Mouse (Mus musculus) kidney, adult 9 months (tissue): ENCODE measurements around the gene Reln.

Experiments
- DNase-seq: peaks from one replicate; pipeline ENCODE4 v3.0.0; 2022

Gene Reln

DNA sequence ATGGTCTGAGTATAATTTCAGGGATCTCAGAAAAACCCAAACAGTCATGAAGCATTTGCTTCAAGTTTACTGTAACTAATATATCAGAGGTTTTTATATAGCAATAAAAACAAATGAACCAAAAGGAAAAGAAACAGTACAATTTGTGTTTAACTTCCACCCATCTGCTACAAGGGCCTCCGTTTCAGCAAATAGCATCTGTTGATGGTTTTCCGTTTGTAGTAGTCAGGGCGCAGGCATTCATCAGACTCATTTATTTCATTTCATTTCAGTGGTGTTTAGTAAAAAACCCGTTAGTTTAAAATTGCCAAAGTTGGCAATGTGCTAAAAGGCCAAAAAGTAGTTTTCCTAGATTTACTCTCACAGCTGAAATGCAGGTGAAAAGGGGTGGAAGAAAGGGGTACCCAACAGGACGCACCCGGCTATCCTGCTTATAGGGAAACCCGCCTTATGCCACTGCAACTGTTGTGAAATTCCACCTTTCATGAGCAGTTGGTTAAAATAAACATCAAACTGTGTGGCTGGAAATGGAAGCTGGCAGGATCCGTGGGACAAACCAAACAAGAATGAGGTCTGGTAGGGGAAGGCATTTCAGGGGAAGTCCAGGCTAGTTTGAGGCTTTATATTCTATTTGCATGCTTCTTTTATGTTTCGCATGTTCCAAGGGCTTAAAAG lies 237.6 kb downstream of the Reln start:
- DNase-seq: no peak

DNA sequence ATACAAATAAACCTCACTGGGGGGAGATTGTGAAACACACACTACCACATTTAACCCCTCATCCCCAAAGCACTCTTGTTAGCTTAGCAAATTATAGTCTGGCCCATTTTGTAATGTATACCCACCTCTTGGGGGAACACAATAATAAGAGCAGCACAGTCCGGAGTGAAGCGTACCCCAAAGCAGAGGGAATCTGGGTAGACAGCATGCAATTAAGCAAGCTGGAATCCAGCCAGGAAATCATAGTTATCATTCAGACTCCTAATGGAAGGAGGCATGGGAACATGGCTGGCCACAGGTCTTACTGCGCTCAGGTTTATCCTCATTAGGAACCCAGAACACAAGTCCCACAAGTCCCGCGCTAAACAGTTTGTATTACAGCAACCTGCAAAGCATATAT lies 249.5 kb downstream of the Reln start:
- DNase-seq: no peak

DNA sequence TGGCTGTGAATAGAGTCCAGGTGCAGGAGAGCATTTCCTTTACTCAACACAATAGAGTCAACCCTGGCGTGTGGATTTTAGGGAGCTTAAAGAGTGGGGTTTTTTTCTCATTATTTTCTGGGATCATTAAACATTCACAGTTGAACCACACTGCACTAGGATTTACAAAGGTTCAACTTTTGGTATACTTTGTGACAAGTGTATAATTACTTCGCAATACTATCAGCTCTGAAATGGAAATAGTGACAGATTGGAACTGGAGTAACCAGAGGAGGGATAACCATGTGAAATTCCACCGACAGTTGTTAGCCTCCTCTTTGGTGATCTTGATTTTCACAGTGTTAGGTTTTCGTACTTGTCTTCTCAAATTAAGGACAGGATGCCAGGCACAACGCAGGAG lies 250.5 kb downstream of the Reln start:
- DNase-seq: no peak

DNA sequence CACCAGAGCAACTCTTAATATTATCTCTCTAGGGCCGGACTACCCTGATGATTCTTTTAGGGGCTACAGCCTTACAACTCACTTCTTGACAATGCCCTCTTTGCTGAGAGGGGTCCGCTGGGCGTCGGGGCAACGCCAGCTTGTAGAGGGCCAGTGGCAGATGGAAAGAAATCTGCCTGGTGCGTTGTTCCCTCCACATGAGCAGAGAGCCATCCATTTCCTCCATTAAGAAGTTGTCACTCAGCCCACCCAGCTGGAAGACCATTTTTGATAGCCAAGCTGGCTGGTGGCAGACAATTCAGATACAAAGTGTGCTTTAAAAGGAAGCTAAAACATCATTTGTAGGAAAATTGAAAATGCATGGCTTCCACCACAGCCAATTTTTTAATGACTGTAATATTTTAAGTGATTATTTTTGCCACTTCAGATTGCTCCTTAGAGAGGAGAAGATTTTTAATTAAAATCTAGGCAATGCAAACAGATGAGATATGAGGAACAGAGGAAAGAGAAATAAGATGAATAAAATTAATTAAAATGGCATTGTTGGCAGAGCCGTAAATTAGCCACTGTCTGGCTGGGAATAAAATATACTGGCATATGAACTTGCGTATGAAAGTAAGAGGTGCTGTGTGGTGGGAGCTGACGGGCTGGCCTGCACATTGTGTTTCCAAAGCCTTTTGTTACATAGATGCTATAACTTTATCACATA lies 251.2 kb downstream of the Reln start:
- DNase-seq: no peak

DNA sequence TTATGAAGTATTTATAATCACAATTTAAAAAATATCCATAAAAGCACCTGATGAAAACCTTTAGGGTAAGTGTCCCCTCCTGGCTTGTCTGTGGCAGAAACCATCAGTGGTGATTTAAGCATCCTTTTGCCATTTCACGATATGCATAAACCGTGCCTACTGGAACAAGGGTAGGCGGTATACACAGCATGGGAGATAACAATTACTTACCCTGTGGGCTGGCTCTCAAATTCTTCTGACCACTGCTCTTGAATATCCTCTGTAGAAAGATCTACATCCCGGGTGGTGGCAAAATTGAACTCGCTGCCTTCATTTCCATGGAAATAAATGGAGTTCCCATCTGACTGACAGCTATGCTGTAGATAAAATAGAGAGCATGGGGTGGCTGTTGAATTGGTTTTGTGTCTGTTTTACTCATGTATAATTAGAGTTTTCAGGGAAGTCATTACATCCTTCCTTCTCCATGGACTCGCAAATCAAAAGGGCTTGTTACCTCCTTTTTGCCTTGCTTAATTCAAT lies 264.0 kb downstream of the Reln start:
- no peak for DNase-seq

DNA sequence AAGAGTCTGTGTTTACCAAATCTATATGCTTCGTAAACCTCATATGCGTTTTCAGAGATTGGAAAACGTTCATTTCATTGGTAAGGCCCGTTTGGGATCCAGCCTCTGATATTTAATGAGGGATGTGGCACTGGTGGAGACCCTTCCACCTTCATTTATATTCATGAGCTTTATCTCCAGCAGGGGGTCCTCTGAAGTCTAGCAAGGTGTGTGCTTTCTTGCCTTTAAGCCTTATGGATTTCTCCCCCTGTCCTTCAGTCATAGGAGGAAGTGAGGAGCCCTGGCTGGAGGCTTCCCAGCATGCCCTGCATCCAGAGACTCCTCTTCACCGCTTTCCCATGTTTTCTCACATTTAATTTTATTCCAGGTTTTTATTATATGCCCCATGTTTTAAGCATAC lies 269.5 kb downstream of the Reln start:
- DNase-seq: no peak

DNA sequence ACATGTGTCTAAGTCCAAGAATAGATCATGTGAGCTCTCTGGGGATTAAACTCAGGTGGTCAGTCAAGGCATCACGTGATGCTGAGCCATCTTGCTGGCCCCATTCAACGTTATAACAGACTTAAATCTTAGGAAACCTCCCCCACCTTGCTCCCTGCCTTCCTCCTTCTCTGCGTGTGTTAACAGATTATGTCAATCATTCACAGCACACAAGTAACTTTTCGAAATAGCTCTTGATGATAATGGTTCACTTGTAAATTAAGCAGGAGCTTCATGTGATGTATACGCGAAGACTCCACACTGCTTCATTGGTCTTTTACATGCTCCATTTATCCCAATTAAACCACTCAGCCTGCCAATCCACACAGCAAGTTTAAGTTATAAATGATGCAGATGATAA lies 271.9 kb downstream of the Reln start:
- no peak for DNase-seq

DNA sequence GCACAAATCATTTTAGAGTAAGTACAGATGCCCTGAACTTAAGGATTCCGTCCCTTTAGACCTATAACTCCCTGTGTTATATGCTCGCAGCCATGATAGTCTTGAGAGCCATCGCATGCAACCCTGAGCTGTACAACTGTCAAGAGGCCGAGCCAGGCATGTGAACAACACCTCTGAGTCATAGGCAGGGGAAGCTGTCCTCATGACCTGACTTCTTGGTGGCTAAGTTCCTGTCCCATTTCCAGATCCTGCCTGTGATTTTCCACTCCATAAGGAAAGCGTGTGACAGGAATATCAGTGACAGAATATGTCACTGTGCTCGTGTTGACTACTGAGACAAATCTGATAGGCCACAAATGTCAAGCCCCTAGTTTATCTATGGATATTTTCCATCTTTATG lies 285.3 kb downstream of the Reln start:
- no peak for DNase-seq

DNA sequence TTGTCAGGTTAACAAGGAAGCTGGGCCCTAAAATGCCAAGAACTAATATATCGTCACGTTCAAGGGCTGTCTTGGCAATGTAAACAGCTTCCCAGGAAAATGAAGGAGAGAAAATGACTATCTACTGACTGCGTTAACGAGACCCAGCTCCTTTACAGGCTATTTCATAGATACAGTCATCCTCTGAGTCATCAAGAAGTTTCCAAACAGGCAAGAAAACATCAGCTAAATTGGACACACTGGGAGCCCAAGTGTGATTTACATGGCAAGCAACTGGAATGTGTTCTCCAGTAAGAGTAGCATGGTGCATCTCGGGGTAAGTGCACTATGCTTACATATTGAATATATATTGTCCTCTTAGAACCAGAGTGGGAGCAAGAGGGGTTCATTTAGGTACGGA lies 302.7 kb downstream of the Reln start:
- no peak for DNase-seq

DNA sequence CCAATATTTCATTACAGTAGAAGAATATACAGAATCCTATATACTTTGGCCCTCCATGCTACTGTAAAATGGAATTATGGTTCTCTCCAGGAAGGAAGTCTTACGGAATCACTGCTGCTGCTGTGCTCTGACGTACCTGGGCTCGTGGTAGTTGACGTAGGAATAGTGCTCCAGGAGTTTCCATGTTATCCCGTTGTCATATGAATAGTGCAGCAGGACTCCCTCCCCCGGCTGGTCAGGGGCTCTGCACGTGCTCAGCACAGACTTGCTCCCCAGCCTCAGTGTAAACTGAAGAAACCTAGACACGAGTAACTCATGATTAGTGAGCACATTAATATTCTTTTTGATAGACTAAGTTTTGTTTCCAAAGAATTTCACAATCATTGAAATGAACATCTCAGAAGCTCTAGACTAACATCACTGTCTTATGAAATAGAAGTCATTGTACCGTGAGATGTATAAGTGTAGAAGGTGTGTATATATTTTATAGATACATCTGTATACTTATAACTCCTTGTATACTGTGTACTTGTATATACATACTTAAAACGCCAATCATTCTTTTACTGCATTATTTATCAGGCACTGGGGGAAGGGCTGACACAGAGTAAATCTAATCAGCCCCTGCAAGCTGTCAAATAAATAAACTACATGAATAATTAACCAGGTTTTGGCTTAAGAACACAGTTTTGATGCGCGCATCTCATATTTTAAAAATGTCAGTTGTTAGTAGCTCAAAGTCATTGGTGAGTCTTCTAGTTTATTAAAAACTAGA lies 304.9 kb downstream of the Reln start:
- no peak for DNase-seq

DNA sequence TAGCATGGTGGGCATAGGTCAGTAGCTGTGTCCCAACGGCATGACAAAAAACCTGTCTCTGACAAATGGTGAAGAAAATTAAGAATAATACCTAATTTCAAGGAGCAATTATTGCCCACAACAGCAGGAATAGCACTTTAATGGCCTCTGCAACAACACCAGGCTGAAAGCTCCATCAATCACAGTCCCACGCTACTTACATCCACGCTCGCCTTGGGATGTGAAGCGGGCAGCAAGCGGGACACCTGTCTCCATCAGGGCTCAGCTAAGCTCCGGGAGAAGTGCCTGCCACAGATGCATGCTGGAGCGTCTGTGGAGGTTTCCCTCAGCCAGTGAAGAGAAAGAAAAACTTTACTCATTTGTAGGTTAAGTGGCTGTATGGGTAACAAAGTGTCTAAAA lies 309.3 kb downstream of the Reln start:
- DNase-seq: no peak

DNA sequence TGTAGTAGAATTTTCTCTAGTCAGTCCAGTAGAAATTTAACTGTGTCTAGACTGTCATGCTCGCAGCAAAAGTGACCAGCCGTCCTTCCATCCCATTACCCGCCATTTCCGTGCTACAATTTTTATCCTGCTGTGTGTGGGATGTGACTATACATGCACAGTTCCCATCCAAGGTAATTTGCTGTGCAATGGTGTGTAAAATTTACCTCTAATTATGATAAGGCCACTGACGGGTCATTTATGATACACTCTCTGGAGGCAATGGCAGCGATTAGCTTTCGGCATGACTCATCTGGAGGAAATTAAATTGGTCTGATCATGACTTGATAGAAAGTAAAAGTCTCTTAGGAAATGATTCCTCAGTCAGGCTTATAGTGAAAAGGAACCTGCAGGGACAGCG lies 311.5 kb downstream of the Reln start:
- DNase-seq: no peak

DNA sequence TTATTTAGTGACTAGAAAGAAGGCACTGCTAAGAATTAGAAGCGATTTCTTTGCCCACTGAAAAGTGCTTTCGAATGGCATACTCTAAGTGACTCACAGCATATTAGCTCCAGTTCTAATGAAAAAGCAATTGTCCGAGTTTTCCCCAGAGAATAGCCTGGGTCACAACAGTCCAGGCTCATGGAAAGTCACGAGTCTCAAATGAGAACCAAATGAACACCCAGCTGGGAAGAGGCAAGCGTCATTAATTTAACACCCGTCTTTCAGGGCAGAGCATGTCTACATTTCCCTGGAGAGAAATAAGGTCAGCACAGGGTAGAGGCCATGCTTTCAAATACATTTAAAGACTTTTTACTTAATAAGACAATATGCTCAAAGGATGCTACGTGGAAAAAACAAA lies 312.8 kb downstream of the Reln start:
- peak; percentile 4 for DNase-seq

DNA sequence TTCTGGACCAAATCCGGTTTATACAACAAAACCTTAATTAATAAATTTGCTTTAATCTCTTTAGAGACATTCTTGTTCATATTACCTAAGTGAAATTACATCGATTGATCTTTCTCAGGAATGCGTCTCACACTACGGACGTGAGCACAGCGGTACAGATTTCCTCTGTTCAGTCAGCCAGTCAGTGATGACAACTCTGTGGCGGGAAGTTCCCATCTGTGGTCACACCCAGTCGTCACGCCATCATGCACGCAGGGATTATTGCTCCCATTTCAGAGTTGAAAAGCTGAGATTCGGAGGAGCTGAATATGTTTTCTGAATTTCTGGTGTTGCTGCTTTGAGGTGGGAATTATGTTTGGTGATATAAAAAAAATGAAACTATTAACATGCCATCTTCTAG lies 316.1 kb downstream of the Reln start:
- no peak for DNase-seq

DNA sequence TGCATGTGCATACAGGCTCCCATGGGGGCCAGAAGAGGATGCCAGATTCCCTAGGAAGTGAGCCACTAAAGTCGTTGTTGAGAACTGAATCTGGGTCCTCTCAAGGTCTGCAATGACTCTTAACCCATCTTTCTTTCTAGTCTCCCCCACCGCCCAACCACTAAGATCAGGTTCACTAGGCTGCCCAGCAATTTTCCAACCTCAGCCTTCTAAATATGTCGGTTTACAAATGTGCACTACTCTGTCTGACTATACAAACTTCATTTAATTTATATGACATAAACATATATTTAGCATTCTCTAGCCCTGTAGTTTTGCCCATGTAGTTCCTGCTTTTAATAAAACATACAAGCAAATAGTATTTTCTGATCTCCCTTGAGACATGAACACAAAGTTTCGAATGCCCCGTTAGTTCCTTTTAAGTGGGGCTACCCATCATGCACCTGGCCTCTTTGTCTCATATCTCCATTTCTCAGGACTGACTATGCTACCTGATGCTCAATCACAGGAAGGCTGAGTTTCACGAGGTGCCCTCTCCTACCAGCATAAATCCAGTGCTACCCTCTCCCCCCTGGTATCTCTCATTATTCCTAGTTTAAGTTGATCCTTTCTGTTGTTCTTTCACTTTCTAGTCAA lies 317.1 kb downstream of the Reln start:
- no peak for DNase-seq

DNA sequence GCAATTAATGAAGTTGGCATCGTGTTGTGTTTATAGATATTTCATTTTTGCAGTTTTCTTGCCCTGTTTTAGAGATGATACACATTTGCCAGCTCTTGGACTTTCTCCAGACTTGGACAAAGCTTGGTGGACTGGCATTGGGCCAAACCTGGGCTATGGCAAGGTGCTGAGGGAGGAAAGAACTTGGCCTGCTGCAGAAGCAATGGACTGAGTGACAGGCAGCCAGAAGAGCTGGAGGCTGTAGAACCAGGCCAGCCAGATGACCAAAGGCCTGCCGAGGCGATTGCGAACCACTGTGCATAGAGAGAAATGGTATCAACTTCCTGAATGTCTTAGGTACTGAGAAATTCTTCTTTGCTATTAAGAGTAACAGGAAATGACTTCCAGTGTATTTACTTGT lies 318.8 kb downstream of the Reln start:
- peak; percentile 5 for DNase-seq

DNA sequence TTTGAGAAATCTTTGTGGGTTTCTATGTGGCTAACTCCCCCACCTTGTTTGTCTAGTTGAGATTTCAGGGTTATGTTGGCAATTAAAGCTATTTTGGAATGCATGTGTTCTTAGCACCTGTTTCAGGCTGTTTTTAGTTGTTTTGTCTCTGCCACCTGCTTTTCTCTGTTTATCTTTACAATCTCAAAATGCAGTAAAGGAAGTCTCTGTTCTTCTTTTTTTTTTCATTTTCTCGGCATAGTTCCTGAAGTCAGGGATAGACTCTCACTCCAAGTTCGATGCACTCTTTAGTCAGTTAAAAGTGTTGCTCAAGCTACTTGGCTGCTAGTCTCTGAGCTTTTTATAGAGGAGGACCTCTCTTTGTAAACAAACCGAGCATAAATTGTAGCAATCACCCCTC lies 320.4 kb downstream of the Reln start:
- no peak for DNase-seq

DNA sequence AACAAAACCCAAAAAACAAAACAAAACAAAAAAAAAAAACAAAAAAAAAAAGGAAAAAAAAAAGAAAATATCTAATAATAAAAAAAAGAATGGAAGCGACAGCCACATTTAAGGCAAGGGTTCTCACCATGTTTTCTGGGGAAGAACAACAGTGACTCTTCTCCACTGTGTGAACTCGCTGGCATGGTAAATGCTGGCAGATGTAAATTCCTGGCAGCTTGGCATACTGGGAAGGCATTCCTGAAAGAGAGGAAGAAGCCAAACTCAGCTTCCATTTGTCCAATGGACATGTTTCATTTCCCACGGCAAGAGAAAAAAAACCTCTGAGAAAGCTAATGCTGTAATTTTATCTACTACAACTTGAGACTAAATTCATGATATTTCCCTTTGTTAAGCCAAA lies 326.6 kb downstream of the Reln start:
- DNase-seq: no peak

DNA sequence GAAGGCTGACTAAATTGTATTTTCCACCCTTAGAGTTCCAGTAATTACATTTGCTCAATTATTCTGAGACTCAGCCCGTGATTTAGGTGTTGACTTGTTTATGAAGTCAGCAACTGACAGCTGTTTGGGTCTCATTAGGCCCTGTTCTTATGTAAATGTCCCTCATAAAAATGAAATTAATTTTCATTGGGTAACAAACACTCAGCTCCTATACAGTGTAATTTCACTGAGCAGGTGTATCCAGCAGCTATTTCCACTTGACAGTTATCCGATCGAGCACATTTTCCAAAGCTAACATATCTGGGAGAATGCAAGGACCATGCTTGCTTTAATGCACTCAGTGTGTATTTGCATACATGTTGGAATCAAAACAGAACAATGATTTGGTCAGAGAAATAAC lies 330.0 kb downstream of the Reln start:
- DNase-seq: no peak

DNA sequence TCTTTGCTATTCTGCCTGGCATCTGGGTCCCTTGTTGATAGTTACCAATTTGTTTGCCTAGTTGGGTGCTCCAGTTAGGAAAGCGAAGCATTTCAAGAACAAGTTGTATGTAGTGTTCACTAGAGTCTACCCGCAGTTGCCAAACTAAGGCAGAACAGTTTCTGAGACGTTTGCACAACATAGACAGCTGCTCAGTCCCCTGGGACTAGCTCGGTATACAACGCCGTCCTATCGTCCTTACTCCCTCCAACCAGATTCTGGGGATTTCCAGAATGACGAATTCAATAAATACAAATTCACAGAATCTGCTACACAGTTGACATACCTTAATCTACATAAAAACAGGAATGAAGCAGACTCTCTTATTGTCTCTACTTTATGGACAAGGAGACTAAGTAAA lies 335.4 kb downstream of the Reln start:
- no peak for DNase-seq

DNA sequence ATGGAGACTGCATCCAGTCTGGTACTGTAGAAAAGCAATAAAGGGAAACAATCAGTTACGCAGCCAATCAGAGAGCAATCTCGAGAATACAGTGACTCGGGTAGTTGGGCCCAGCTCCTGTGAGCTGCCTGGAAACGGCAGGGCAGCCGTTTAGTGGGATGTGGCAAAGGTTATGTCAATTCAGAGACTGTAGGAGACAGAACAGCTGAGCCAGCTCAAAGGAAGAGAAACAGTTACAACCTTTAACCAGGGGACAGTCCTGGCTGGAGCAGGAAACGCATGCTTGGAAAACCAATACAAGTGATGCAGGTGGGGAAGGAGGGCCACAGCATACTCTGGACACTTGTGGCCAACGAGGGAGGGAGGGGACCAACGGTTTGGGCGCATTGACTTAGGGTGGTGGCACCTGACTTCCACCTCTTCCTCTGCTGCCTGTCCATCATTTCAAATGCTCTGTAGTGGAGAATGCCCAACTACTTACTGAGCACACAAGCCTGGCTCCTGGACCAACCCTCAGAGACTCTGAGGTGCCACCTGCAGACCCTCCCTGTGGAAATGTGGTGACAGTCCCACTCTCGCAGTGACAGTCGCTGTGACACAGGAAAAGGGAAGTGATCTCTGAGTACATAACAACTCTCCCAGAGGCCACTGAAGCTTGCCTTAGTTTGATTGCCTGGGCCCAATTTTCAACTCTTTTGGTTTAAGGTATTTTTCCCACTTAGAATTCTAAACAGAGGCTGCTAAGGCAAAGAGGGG lies 337.0 kb downstream of the Reln start:
- no peak for DNase-seq

DNA sequence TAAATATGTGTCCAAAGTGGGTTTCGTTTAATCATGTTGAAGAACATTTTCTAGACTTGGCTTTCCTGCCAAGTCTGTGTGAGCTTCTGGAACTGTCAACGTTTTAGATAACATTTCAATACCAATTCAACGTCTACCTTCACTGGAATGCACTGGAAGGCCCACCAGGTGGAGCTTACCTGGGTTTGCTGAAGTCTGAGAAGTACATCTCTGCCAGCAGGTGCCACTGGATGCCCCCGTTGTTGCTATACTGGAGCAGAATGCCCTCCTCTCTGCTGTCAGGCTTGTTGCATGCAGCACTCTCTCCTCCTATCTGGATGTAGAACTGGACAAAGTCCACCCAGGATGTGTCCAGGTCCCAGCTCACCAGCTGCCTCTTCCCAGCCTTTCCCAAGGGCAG lies 340.6 kb downstream of the Reln start:
- DNase-seq: no peak

DNA sequence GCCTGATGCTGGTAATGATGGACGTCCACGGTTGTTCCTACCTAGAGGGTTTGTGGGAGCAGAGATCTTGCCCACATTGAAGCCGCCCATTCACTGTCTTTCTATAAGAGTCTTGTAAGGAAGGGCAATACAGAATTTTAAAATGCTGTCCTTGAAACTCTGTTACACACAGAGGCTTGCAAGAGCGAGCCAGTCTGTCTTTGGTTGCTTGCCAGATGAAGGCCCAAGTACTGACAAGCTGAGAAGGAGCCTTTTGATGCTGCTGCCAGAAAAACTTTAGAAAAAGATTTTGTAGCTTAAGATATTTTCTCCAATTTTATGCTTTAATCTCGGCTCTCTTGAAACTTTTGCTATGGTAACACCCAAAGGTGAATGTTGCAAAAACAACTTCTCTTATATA lies 356.8 kb downstream of the Reln start:
- DNase-seq: no peak
